Mouse (Mus musculus) effector memory CD4-positive, alpha-beta T cell, adult 5 months (primary cell): Measurements from ENCODE around the gene Rgs5. TPM values are rescaled to one million over a fixed set of nuclear protein-coding genes. Genes with fewer than 3 reads are reported as not detected.

Source experiments
- polyA plus RNA-seq: library from polyadenylated mRNA; unstranded; fragments of 100-300 nt; shearing (Covaris generic); gene quantifications from one replicate; pipeline ENCODE4 v1.2.1, GENCODE M21; 2017

The Rgs5 gene
- polyA plus RNA-seq, result 0.40 TPM

GRCm38 (mm10) chr1:169655256-169655655, at the start of gene Rgs5:
TSS of gene Rgs5 (plus strand) at chr1:169655501.

Other genes starting within 250 kb of the Rgs5 start
- 0.52 TPM for gene Nuf2, start 124.0 kb upstream of the Rgs5 start, polyA plus RNA-seq
- gene Rgs4, start 92.1 kb downstream of the Rgs5 start, polyA plus RNA-seq, result not detected